Mouse (Mus musculus) gastrocnemius, postnatal 25 days (tissue): ENCODE measurements around the gene Lcn6. TPM values are rescaled to one million over a fixed set of nuclear protein-coding genes. Genes with fewer than 3 reads are reported as not detected.
"Not testable (repeated sequence)": the region's sequence is repeated elsewhere in the genome, so short reads cannot be mapped to it uniquely, and the experiment has no call there.

Source experiments
- DNase-seq: peaks from one replicate; pipeline ENCODE4 v3.0.0; 2022
- total RNA-seq, 2 experiments: library from RNA; stranded (reverse); gene quantifications; 1 replicate in 1 of 2; 2 replicates in 1 of 2; pipeline ENCODE4 v1.2.3; 2021

The Lcn6 gene
- total RNA-seq, 2 experiments from 2014 or later, result not detected

DNA sequence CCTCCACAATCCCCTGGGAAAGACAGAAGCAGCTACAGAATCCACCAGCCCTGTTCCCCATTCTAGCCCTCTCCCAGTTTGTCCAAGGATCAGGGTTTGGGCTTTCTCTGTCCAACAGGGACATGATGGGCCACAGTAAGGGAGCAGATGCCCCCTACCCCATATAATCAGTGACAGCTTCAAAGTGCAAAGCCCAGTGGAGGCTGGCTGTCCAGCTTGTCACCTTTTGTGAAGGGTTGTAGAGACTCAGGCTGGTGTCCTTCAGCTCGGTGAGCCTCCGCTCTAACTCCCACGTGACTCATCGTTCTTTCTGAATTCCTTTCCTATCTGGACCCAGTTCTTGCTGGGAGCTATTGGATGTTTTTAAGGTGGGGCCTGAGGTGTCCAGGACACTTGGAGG is 27.1 kb downstream of the Lcn6 start:
- DNase-seq, result no peak

DNA sequence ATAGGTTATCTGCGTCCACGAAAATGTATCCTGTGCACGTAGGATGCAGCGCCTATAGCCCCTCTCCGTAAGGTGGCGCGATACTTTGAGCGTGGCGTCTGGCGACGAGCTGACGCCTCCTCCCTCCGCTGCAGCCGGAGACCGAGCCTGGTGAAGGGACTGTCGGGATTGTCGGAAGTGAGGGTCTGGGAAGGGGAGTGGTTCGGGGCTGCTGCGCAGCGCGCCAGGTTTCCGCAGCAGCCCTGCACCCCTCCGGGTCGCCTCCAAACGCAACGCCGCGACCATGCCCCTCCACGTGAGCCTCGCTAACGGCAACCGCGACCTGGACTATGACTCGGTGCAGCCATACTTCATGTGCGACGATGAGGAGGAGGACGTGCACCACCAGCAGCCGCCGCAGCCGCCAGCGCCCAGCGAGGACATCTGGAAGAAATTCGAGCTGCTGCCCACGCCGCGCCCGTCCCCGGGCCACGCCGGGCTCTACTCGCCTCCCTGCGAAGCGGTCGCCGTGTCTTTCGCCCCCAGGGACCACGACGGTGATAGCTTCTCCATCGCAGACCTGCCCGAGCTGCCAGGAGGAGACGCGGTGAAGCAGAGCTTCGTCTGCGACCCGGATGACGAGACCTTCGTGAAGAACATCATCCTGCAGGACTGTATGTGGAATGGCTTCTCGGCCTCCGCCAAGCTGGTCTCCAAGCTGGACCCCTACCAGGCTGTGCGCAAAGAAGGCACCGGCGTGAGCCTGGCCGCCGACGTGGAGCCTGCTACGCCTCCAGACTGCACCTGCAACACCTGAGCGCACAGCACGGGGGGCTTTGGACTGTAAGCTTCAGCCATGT is 30.3 kb downstream of the Lcn6 start, which contains the start of gene Bmyc:
Bmyc (plus strand) TSS at position 97 of the 839 bp plus-strand sequence.
- peak; percentile 78 for DNase-seq

DNA sequence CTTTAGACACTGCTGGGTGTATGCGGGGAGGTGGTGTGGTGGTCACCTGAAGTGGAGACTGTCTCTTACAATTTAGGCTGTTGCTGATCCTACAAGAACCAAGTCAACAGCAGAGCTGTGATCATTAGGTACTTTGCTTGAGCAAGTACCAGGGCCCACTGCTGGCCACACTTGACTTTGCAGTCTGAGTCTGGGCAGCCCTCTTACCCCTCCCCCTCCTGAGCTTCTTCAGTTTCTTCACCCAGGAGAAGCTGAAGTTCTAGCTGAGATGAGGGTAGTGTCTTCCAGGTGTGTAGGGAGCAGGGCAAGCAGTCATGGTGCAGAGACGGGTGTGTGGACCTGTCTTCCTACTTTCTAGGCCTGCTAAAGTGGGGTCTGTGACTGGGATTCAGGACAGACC is 31.5 kb downstream of the Lcn6 start:
- DNase-seq, result peak; percentile 42

DNA sequence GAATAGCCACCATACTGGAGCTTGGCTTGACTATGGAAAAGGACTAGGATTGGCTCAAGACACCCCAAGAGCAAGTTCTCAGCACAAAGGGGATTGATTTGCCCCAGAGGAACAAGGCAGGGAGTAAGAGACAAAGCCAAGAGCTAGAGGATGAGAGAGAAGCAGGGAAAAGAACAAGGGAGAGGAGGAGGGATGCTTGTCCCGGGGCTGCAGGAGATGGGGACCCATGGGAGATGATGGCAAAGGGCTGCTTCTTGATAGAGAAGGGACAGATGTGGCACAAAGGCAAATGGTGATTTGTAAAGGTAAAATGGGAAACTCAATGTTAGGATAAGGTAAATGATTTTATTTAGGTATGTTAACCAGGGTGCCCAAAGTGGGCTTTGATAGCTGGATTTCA is 32.5 kb downstream of the Lcn6 start:
- not testable (repeated sequence) for DNase-seq

DNA sequence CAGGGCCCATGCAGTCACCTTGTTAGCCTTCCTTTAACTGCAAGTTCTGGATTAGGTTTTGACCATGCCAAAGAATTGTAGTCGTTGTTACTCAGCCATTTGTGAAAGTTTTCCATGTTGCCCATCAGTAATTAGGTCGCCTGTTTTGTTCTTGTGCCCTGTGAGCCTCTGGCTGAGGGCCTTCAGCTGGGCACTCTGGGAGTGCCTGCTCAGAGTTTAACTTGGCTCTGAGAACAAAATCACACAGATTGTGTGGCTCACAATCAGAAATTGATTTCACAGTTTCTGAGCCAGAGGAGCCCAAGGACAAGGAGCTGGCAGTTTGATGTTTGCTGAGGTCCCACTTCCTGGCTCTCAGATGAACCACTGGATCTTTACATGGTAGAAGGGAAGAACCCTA is 33.2 kb downstream of the Lcn6 start:
- DNase-seq, result not testable (repeated sequence)

DNA sequence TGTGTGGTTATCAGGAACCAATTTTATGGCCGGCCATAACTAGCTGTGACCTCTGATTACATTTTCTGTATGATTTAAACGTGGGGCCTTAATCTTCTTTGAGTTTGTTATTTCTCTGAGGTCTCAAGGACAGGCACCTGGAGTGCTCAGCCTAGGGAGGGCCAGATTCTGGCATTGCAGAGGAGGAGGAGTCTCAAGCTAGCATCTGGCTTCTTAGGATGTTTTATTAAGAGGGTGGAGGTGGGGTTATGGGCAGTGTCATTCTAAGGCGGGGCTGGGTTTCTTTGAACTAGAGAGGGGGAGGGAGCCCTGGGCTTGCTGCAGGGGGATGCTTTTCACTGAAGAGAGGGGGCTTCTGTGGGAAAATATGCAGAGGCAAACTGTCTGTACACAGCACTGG is 35.1 kb downstream of the Lcn6 start:
- not testable (repeated sequence) for DNase-seq

DNA sequence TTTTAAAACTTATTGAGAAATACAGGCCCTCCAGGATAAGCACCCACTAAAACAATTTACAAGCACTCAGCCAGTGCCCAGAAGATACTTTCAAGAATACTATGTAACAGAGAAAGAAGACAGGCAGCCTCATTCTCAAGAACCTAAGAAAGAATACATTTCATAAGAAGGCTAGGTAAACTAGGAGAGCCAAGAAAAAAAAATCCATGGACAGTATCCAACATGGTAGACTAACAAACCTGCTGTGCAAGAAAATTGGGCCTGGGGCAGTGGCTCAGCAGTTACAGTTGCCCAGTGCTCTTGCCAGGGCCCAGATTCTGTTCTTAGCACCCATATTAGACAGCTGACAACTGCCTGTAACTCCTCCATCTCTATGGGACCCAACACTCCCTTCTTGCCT is 40.6 kb downstream of the Lcn6 start:
- DNase-seq, result no peak

Other genes starting within 250 kb of the Lcn6 start
- gene Abca2, start 248.1 kb upstream of the Lcn6 start, total RNA-seq, result 10 to 100 TPM; 12.5 to 16.2 TPM
- gene Clic3, start 219.9 kb upstream of the Lcn6 start, total RNA-seq, result under 1 TPM; 0.35 to 0.64 TPM
- gene Paxx, start 215.7 kb upstream of the Lcn6 start, total RNA-seq, result 10 to 100 TPM; 13.7 to 16.2 TPM
- gene Ptgds, start 206.7 kb upstream of the Lcn6 start, total RNA-seq, result not detected
- gene Lcn12, start 182.9 kb upstream of the Lcn6 start, total RNA-seq, result not detected
- 10 to 100 TPM; 77.2 to 77.4 TPM for gene Fbxw5, start 176.0 kb upstream of the Lcn6 start, total RNA-seq
- gene C8g, start 175.1 kb upstream of the Lcn6 start, total RNA-seq, result 1 to 10 TPM in 1 of 2 experiments, under 1 TPM in 1; 0.86 to 1.3 TPM
- gene Traf2, start 129.8 kb upstream of the Lcn6 start, total RNA-seq, result 10 to 100 TPM; 10.5 to 10.9 TPM
- gene Edf1, start 118.9 kb upstream of the Lcn6 start, total RNA-seq, result 100 to 1,000 TPM; 142 to 162 TPM
- gene Mamdc4, start 101.9 kb upstream of the Lcn6 start, total RNA-seq, result 1 to 10 TPM; 1.7 to 3.2 TPM
- 10 to 100 TPM; 50.1 to 53.7 TPM for gene Phpt1, start 101.6 kb upstream of the Lcn6 start, total RNA-seq
- not detected for gene Ajm1, start 95.0 kb upstream of the Lcn6 start, total RNA-seq
- 10 to 100 TPM; 63.5 to 67.8 TPM for gene Rabl6, start 68.3 kb upstream of the Lcn6 start, total RNA-seq
- gene Ccdc183, start 59.1 kb upstream of the Lcn6 start, total RNA-seq, result not detected
- 10 to 100 TPM; 15.2 to 16.4 TPM for gene Tmem141, start 54.8 kb upstream of the Lcn6 start, total RNA-seq
- 1 to 10 TPM; 3.9 to 8.5 TPM for gene Fcna, start 48.8 kb upstream of the Lcn6 start, total RNA-seq
- 10 to 100 TPM in 1 of 2 experiments, 1 to 10 TPM in 1; 5.7 to 20.3 TPM for gene Lcn8, start 23.7 kb upstream of the Lcn6 start, total RNA-seq
- not detected for gene Lcn5, start 18.8 kb upstream of the Lcn6 start, total RNA-seq
- not detected for gene Lcn10, start 5.9 kb downstream of the Lcn6 start, total RNA-seq
- not detected for gene Obp2a, start 23.3 kb downstream of the Lcn6 start, total RNA-seq
- gene Bmyc, start 30.0 kb downstream of the Lcn6 start, total RNA-seq, result 10 to 100 TPM in 1 of 2 experiments, 1 to 10 TPM in 1; 8.4 to 11.2 TPM
- gene Obp2b, start 60.2 kb downstream of the Lcn6 start, total RNA-seq, result not detected
- not detected for gene Lcn3, start 88.8 kb downstream of the Lcn6 start, total RNA-seq
- gene Lcn11, start 100.2 kb downstream of the Lcn6 start, total RNA-seq, result not detected
- gene Gm13539, start 105.5 kb downstream of the Lcn6 start, total RNA-seq, result not detected
- not detected for gene Glt6d1, start 139.1 kb downstream of the Lcn6 start, total RNA-seq
- not detected for gene Lcn9, start 146.4 kb downstream of the Lcn6 start, total RNA-seq
- not detected for gene Sohlh1, start 170.5 kb downstream of the Lcn6 start, total RNA-seq
- under 1 TPM in 1 of 2 experiments, not detected in 1; 0.27 TPM for gene Kcnt1, start 186.9 kb downstream of the Lcn6 start, total RNA-seq